Mouse (Mus musculus) urinary bladder, adult 2 months (tissue): ENCODE data around the gene Ikbip. TPM values are rescaled to one million over a fixed set of nuclear protein-coding genes. Genes with fewer than 3 reads are reported as not detected.

Experiments
- DNase-seq: peaks from one replicate; pipeline ENCODE4 v3.0.0; 2022; ENCODE audit warnings: low spot score
- polyA plus RNA-seq: library from polyadenylated mRNA; depleted of rRNA; stranded (reverse); fragments of >200 nt; gene quantifications from 2 replicates; pipeline ENCODE4 v1.2.3, GENCODE M21; 2012

Gene Ikbip
- polyA plus RNA-seq, 1 experiment: 42.1 TPM

- DNase-seq: no peak
These were observed 39.9 kb downstream of the Ikbip start for GRCm38 (mm10) chr10:91122646-91123045.

GRCm38 (mm10) chr10:91123281-91123827 is 40.6 kb downstream of the Ikbip start:
- DNase-seq: no peak

GRCm38 (mm10) chr10:91123828-91124822 is 41.4 kb downstream of the Ikbip start, which contains the start of gene Slc25a3:
Gene Slc25a3, minus strand, starts transcription at chr10:91124059.
- peak; percentile 94 for DNase-seq

- DNase-seq: no peak
These were observed 44.0 kb downstream of the Ikbip start for GRCm38 (mm10) chr10:91126618-91127355.

GRCm38 (mm10) chr10:91127395-91127794 is 44.7 kb downstream of the Ikbip start:
- DNase-seq: no peak

GRCm38 (mm10) chr10:91128551-91129160 is 45.9 kb downstream of the Ikbip start:
- no peak for DNase-seq

- DNase-seq: no peak
These were observed 48.1 kb downstream of the Ikbip start for GRCm38 (mm10) chr10:91130792-91131191.

- no peak for DNase-seq
These were observed 48.8 kb downstream of the Ikbip start for GRCm38 (mm10) chr10:91131565-91131964.

GRCm38 (mm10) chr10:91135302-91135972 is 52.7 kb downstream of the Ikbip start:
- DNase-seq: no peak

- DNase-seq: no peak
These were observed 54.7 kb downstream of the Ikbip start for GRCm38 (mm10) chr10:91137400-91137799.

- no peak for DNase-seq
These were observed 55.6 kb downstream of the Ikbip start for GRCm38 (mm10) chr10:91138317-91138716.

GRCm38 (mm10) chr10:91139148-91139766 is 56.5 kb downstream of the Ikbip start:
- no peak for DNase-seq

GRCm38 (mm10) chr10:91141564-91141963 is 58.8 kb downstream of the Ikbip start:
- DNase-seq: no peak

- no peak for DNase-seq
These were observed 60.0 kb downstream of the Ikbip start for GRCm38 (mm10) chr10:91142654-91143191.

GRCm38 (mm10) chr10:91143313-91144230 is 60.8 kb downstream of the Ikbip start:
- DNase-seq: no peak

- no peak for DNase-seq
These were observed 62.7 kb downstream of the Ikbip start for GRCm38 (mm10) chr10:91145413-91145812.
